Mouse (Mus musculus): Measurements from ENCODE around the gene Lrrc75b.

DNA sequence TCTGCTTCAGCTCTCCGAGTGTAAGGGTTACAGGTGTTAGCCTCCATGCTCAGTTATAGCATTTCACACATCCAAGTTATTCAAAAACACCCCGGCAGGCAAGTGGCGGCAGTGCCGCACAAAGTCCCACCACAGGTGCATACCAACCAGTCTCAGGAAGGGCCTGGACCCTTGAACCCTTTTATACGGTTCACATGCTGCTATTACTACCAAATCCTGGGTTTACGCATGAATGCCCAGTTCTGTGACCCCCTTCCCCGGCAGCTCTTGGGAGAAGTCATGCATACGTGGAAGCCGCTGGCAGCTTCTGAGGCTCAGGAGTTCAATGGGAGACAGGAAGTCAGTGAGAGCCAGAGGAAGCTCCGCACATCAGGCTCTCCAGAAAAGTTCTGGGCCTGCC is 13.1 kb upstream of the Lrrc75b start:
- TF ChIP-seq CTCF (conservative IDR thresholded peaks at IDR 0.05; ENCODE audit: insufficient read depth, insufficient read length, low read depth, low read length) (no peak), POLR2A (IDR thresholded peaks at IDR 0.05; ENCODE audit: low read depth, low read length) (no peak)

Data from kidney, adult 2 months (tissue).